Mouse (Mus musculus): ENCODE measurements around the gene Psmd6.

Psmd6 gene

GRCm38 (mm10) chr14:14064486-14065141, 56.2 kb downstream of the Psmd6 start:
- DNase-seq, result peak in 1 of 2 experiments; percentile 11

GRCm38 (mm10) chr14:14063382-14063781, 57.4 kb downstream of the Psmd6 start:
- DNase-seq, result no peak

- DNase-seq, result no peak
These were observed 58.1 kb downstream of the Psmd6 start for GRCm38 (mm10) chr14:14062531-14063245.

All from thymus, adult 18-20 months (tissue).